In the genomic region with DNA sequence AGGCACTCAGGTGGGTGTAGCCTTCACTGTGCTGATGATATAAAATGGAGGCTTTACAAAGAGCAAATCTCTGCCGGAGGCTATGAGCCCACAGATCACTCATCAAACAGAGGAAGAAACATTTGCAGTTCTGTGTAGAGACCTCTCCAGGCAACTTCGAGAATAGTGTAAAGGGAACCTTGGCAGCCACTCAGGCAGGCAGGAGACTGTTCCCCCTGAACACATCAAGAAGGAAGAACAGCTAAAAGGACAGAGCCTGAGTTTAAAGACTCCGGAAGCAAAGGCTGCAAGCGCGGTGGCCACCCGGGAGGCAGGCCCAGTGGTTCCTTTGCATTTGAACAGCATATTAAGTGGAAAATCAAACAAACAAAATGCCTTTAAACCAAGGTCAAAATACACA, we compare ENCODE assay signal across 8 mouse cellular contexts. TPM values are rescaled to one million over a fixed set of nuclear protein-coding genes. Genes with fewer than 3 reads are reported as not detected.
DNase-seq lines count a peak whose midpoint lies in the region; ATAC-seq lines count a peak whose summit lies in the region.

No protein-coding gene starts in this region.

- 2% methylated on average over 6 of the region's 6 CpGs for WGBS in embryonic facial prominence, embryonic 10.5 days
- 2% methylated on average over 6 of the region's 6 CpGs for WGBS in hindbrain, embryonic 13.5 days
- 9% methylated on average over 6 of the region's 6 CpGs for WGBS in liver, embryonic 12.5 days (ENCODE audit: insufficient replicate concordance)
- under 1% methylated on average over 6 of the region's 6 CpGs for WGBS in neural tube, embryonic 12.5 days

- peak; percentile 57 to 59 for DNase-seq in cerebellum, postnatal 10 days
- DNase-seq in cerebellum, adult 8-10 months = no peak
- peak; percentile 32 for DNase-seq in CD4-positive helper T cell, adult 2 months (ENCODE audit: low read depth, low spot score)
- DNase-seq in embryonic facial prominence, embryonic 10.5 days (ENCODE audit: low spot score) = peak; percentile 23
- no peak for DNase-seq in ovary, postnatal 36 days (ENCODE audit: low spot score)

- H3K4me3 ChIP-seq in embryonic facial prominence, embryonic 10.5 days = peak overlapping the region; percentile 80
- H3K4me3 ChIP-seq in hindbrain, embryonic 13.5 days = peak overlapping the region; percentile 75
- H3K4me3 ChIP-seq in liver, embryonic 12.5 days = peak overlapping the region; percentile 76
- peak overlapping the region; percentile 74 for H3K4me3 ChIP-seq in neural tube, embryonic 12.5 days

- peaks cover 65% of the 10 kb centered on the region for H3K4me1 ChIP-seq in embryonic facial prominence, embryonic 10.5 days
- H3K4me1 ChIP-seq in hindbrain, embryonic 13.5 days (replicated peaks) = peaks cover 63% of the 10 kb centered on the region
- peaks cover 68% of the 10 kb centered on the region for H3K4me1 ChIP-seq in liver, embryonic 12.5 days
- peaks cover 45% of the 10 kb centered on the region for H3K4me1 ChIP-seq in neural tube, embryonic 12.5 days

- H3K9ac ChIP-seq in hindbrain, embryonic 13.5 days = peak overlapping the region; percentile 73
- 0 out of 2 replicates have a peak overlapping the region, but pooled peaks have one; percentile 29 for H3K9ac ChIP-seq in liver, embryonic 12.5 days
- H3K9ac ChIP-seq in neural tube, embryonic 12.5 days = peak overlapping the region; percentile 88

- peak overlapping the region; percentile 86 for H3K4me2 ChIP-seq in hindbrain, embryonic 13.5 days
- peak overlapping the region; percentile 90 for H3K4me2 ChIP-seq in liver, embryonic 12.5 days
- peak overlapping the region; percentile 82 for H3K4me2 ChIP-seq in neural tube, embryonic 12.5 days (replicated peaks)

- H3K36me3 ChIP-seq in embryonic facial prominence, embryonic 10.5 days (replicated peaks) = no peaks in the 10 kb centered on the region
- no peaks in the 10 kb centered on the region for H3K36me3 ChIP-seq in hindbrain, embryonic 13.5 days
- no peaks in the 10 kb centered on the region for H3K36me3 ChIP-seq in liver, embryonic 12.5 days
- no peaks in the 10 kb centered on the region for H3K36me3 ChIP-seq in neural tube, embryonic 12.5 days

- no peak overlapping the region; the same call in 1 of the 2 replicates for H3K27ac ChIP-seq in embryonic facial prominence, embryonic 10.5 days (replicated peaks)
- peak overlapping the region; percentile 49 for H3K27ac ChIP-seq in hindbrain, embryonic 13.5 days
- no peak overlapping the region for H3K27ac ChIP-seq in liver, embryonic 12.5 days
- H3K27ac ChIP-seq in neural tube, embryonic 12.5 days = no peak overlapping the region

- H3K27me3 ChIP-seq in embryonic facial prominence, embryonic 10.5 days (replicated peaks; ENCODE audit: low read depth, poor library complexity, severe bottlenecking) = peaks cover 20% of the 10 kb centered on the region
- 0 out of 2 replicates have a peak, but pooled peaks cover 3% of the 10 kb centered on the region for H3K27me3 ChIP-seq in hindbrain, embryonic 13.5 days
- H3K27me3 ChIP-seq in liver, embryonic 12.5 days (replicated peaks) = peaks cover 31% of the 10 kb centered on the region
- H3K27me3 ChIP-seq in neural tube, embryonic 12.5 days (replicated peaks) = no peaks in the 10 kb centered on the region

- no peaks in the 10 kb centered on the region for H3K9me3 ChIP-seq in embryonic facial prominence, embryonic 10.5 days
- no peaks in the 10 kb centered on the region for H3K9me3 ChIP-seq in hindbrain, embryonic 13.5 days
- H3K9me3 ChIP-seq in liver, embryonic 12.5 days (replicated peaks) = no peaks in the 10 kb centered on the region
- no peaks in the 10 kb centered on the region for H3K9me3 ChIP-seq in neural tube, embryonic 12.5 days

- ATAC-seq in hindbrain, embryonic 13.5 days (ENCODE audit: low FRiP score) = no peak
- ATAC-seq in liver, embryonic 12.5 days = no peak
- no peak for ATAC-seq in neural tube, embryonic 12.5 days (ENCODE audit: low FRiP score, low read depth)

RNA-seq across cellular contexts. Expression of a gene that starts 2.2 kb away (rescaled TPM):
- polyA plus RNA-seq in embryonic facial prominence, embryonic 10.5 days (2016; fragmentation: Nextera tagmentation; extraction: Ambion mirVana) = 55.4 and 56.3 TPM in 2 replicates
- 77.5 and 88.4 TPM in 2 replicates for polyA plus RNA-seq in hindbrain, embryonic 13.5 days (2015; fragmentation: Nextera tagmentation; extraction: Ambion mirVana)
- polyA plus RNA-seq in liver, embryonic 12.5 days (2016; fragmentation: Nextera tagmentation; extraction: Ambion mirVana) = 34.0 and 36.3 TPM in 2 replicates
- 106 TPM in 2 replicates for polyA plus RNA-seq in neural tube, embryonic 12.5 days (2016; fragmentation: Nextera tagmentation; extraction: Ambion mirVana)

Comparison
In these comparisons a context has a peak if more than half of its experiments do, and no peak if none do; other contexts are left out.
1. DNase-seq: peak in cerebellum, postnatal 10 days (2 of 2), CD4-positive helper T cell, adult 2 months (single experiment) and embryonic facial prominence, embryonic 10.5 days (single experiment); none in cerebellum, adult 8-10 months (single experiment) and ovary, postnatal 36 days (single experiment).
2. H3K9ac ChIP-seq: peak in every context shown above with its lines; median percentile 88 in neural tube, embryonic 12.5 days; 73 in hindbrain, embryonic 13.5 days; 29 in liver, embryonic 12.5 days.
3. Peak in every context shown above with its lines, with median percentiles within 50 percentile points of each other: H3K4me3 ChIP-seq and H3K4me2 ChIP-seq.